Mouse (Mus musculus) liver, adult 2 months (tissue): ENCODE results near the gene Mst1.

Source experiments
- CTCF ChIP-seq: fragments of 200-500 bp; IDR thresholded peaks from 2 replicates; pipeline ENCODE4 v1.5.1; 2011; ENCODE audit warnings: low read depth, low read length, control low read depth
- POLR2A ChIP-seq: fragments of 200-500 bp; IDR thresholded peaks from 2 replicates; pipeline ENCODE4 v1.6.1; 2011; ENCODE audit warnings: low read length, control low read depth; ENCODE audit not compliant: insufficient read depth; ENCODE audit errors: extremely low read depth

DNA sequence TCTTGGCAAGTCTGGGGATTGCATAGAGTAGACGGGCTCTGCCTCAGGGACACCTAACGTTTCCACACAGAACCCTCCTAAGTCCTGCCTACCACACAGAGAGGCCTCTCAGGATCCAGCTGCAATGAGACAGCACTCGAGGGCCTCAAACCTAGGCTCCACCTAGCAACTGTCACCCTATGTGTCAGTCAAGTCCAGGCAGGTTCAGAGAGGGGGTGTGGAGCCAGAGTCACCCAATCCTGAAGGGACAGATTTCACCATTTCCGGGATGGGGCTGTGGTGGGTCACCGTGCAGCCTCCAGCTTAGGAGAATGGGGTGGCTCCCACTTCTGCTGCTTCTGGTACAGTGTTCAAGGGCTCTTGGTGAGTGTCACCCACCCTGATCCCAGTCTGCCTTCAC lies at the start of gene Mst1:
- TF ChIP-seq POLR2A: peak; percentile 84; the same call in 1 of the 2 replicates
- TF ChIP-seq CTCF: no peak
